Mouse (Mus musculus) retina, postnatal 7 days (tissue): ENCODE measurements around the gene Wdr95.

Experiments
- DNase-seq: peaks from one replicate; pipeline ENCODE4 v3.0.0-alpha.2; 2012; ENCODE audit warnings: low read depth, low spot score

The Wdr95 gene

DNA sequence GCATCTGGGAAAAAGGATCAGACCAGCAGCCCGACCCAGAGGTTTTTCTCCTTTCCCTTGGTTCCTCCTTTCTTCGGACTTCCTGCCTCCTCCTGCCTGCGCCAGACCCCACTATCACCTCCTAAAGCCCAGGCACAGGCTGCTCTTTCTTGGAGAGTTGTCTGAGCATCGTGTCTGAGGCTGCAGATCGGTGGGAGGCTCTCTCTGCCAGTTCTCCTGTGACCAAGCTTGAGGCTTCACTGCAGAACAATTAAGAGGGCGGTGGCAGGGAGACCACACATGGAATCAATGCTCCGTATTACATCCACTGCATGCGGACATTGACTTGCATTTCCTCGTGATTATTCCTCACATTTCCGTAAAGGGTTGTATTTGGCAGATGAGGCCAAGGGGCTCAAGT, 49.0 kb downstream of the Wdr95 start:
- DNase-seq, result no peak

DNA sequence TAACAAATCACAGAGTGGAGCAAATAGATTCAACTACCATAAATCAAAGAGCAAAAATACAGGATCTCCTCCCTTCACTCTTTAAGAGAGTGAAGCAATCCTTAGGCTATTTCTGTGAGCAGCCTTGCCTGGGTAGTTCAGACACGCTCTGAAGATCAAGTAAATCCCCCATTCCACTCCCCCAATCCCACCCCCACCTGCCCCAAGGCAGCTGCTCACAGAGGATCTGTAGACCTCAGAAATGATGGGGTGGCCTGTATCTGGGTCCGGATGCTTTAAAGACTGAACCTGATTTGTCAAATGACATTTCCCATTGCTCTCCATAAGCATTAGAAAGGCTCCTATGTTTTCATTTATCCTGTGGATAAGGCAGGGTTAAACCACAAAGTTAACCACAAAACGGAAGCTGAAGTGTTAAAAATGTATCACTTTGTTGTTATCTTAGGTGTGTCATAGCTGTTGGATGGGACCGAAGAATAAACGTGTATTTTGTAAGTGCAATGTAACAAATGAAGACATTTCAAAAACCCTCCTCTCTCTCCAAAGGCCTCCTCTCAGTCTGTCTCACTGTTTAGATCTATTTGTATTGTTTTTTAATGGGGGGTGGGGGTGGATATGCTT, 54.3 kb downstream of the Wdr95 start:
- no peak for DNase-seq

DNA sequence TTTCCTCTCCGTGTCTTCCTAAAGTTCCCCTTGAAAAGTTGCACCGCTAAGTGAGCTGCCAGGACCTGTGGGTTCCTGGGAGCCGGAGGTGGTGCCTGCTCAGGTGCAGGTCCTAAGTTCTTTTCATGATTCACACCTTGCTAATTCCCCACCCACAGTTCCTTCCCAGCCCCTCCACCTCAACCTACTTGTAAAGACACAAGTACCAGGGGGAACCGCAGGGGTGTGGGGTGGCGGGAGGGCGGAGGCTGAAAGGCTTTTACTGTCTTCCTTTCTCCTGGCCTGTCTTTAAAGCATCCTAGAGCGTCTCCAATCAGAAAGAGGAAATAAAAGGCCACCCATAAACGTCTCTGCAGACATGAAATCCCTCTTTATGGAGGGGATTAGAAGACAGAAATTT, 55.0 kb downstream of the Wdr95 start:
- no peak for DNase-seq

DNA sequence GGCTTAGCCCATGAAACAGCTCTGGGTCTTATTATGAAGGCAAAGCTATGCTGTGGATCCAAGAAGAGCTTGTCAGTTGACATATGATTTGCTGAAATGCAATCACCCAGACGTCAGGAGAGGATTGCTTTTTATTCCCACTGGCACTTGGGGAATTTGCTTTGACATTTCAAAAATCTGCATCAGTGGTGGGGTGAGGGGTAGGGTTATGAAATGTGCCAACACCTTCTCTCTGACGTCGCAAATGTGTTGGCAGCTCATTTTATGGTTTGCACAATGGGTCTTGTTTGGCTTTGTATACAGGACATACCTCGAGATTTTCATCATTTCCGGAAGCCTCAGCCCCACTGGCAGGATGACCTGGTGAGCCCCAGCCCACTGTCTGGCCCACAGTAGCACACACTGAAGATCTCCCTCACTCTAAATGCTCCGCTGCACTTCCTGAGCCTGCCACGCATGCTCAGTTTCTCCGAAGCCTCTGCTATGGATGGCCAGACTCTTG, 55.7 kb downstream of the Wdr95 start:
- DNase-seq, result no peak

DNA sequence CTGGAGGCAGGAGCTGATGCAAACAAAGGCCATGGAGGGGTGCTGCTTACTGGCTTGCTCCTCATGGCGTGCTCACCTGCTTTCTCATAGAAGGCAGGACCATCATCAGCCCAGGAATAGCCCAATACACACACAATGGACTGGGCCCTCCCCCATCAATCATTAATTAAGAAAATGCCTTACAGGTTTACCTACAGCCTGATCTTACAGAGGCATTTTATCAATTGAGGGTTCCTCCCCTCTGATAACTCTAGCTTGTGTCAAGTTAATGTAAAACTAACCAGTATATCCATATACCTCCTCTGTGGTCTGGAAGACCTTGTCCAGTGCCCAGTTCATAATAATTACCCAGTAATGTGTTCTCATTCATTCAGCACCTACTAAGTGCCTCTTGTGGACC, 56.8 kb downstream of the Wdr95 start:
- no peak for DNase-seq

DNA sequence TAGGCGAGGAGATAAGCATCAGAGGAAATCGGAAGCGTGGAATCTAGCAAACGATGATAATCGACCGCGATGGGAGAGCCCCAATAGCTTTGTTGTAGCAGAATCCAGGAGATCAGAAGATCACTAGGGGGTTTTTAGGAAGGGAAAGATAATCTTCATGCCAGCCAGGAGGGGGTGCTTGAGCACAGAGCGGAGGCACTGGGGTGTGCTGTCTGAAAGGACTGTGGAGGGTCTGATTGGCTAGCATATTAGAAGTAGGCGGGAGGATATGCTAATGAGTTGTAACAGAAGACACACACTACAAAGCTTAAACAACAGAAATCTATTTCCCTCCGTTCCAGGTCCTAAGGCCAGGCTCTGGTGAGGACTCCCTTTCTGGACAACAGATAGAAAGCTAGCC, 57.4 kb downstream of the Wdr95 start:
- no peak for DNase-seq

DNA sequence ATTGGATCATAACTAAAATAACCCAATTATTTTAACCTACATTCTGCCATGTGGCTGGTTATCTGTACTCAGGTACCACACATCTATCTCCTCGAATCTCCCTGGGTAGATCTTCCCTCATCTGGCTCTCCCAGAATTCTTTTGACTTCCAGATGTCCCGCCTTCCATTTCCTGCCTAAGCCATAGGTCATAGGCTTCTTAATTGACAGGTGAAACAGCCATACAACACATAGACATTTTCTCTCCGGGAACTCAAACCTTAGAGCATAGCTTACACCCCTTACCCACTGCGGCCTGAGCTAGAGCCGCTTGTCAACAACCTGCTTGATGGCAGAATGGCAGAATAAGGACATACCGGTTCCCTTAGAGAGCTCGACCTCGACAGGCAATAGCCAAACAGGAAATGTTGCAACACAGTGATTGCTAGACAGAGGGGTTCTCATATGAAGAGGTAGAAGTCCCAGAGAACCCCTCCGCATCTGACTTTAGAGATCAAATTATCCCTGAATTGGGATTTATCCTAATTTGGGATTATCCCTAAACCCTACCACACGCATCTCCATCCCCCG, 58.9 kb downstream of the Wdr95 start:
- DNase-seq, result no peak

DNA sequence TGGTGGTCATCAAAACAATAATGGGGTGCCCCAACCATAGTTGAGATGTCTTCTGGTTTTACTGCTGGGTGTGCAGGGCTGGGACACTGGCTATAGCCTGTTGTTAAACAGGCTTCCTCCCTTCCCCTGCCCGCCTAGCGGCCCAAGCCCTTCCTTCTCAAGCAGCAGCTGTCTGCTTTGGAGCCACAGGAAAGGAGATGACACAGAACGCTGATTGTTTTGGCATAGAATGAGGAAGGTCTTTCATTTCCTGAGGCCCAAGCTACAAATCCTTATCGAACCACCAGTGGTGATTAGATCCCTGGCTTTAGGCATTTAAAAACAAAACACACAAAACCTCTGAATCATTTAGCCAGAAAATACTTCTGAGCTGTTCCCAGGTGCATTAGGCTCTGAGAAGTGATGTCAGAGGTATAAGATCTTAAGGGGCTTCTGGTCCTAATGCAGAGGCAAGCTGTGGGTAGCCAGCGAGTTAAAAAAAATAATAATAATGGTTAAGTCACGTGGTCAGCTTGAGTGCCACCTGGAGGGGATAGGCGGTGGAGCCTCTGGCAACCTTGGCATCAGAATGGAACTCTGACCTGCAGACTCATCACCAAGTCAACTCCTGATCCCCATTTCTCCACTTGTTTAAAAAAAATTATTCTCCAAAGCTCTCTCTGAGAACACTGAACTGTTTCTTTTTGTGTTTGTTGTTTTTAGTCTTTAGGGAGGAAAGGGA, 60.5 kb downstream of the Wdr95 start:
- no peak for DNase-seq

DNA sequence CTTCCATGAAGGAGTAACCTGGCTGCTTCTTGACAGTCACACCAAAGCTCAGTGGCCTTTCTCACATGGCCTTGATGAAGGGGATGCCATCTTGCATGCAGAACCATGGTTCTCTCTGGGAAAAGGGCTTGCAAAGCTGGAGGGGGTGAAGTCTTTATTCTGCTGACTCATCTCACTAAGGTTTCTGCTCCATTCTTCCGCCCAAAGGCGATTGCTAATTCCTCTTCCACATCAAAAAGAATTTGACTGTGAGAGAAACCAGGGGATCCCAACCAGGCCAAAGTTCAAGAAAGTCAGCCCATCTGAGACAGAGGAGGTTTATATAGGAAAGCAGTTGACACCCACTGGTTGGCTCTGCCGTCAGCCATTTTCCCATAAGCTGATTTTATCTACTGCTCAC, 61.5 kb downstream of the Wdr95 start:
- DNase-seq, result no peak

DNA sequence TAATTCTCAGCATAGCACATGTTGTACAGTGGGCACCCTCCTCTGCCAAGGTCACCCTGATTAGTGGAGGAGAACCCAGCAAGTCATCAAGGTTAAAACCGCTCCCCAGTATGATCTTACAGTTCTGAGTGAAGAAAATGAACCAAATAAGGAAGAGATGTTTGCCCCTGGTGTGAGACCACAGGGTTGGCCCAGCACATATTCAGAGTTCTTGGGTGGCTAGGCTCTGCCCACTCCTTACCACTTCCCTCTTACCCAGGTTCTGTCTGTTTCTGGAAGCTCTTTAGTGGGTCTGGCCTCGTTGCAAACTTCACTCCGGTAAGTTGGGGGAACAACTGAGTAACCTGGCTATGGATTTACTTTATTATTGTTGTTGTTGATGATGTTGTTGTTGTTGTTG, 65.7 kb downstream of the Wdr95 start:
- DNase-seq, result no peak

DNA sequence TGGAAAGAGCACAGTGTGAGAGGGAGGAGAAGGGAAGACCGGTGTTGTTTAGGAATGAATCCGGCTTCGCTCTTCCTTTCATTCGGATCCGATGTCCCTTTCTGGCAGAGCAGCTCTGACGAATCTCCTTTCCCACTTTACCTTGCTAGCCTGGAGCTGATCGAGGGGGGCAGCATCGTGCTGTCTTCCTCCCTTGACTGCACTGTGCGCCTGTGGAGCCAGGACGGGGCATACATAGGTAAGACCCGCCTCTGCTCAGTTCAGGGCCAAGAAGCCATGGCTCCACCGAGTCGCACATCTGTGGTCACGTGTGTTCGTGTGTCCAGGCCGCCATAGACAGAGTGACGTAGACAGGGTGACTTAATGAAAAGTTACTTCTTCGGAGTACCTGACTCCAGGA, 68.9 kb downstream of the Wdr95 start:
- no peak for DNase-seq

DNA sequence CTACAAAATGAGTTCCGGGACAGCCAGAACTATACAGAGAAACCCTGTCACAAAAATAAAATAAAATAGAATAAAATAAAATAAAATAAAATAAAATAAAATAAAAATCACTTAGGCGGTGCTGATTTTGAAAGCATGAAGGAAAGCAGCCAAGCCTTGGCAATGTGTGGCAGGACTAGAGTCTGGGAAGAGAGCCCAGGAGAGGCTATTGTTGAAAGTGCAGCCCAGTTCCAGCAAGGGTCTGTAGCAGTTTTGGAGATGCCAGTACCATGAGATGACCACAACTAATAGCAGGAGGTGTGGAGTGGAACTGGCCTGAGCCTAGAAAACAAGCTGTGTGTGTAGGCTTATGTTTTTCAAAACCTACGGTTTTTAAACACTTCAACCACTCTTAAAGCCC, 73.5 kb downstream of the Wdr95 start:
- no peak for DNase-seq

DNA sequence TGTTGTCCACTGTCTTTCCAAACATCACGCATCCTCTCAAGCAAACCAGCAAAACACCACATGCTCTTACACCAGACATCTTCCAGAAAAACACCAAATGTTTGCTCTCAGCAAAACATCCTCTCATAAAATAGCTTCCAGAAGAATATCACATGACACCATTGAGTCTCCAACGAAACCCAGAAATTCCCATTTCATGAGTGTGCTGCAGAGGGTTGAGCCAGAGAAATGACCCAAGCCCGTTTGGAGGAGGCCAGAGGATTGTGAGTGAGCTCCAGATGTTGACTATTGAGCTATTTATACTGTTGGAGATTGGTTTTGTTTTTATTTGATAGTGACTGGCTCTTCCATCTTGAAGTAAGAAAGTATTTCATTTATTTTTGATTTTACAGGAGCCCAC, 74.8 kb downstream of the Wdr95 start:
- no peak for DNase-seq

DNA sequence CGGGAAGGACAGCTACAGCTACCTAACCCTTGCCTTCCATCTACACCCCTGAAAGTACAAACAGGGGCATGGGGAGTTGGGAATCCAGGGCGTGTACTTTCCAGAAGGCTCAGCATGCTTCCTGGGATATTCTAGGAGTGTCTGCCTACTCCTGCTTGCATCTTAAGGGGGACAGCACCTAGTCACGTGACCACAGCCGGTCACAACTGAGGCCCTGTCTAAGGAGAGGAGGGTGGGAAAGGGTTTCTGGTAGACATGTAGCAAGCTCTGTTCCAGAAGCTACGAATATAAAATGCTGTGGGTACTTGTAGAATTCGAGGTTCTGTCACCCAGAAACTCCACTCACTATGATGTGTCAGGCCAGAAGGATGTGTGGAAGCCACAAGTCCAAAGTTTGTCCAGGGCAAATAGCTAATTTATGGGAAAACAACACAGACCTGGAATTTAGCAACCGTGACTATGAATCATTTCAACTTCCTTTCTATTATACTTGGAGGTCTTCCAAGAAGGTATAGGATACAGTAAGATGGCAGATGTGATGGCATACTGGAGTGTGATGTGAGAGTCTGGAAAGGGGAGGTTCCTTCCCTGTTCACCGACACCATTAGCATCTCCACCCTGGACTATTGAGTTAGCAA, 78.7 kb downstream of the Wdr95 start:
- no peak for DNase-seq

DNA sequence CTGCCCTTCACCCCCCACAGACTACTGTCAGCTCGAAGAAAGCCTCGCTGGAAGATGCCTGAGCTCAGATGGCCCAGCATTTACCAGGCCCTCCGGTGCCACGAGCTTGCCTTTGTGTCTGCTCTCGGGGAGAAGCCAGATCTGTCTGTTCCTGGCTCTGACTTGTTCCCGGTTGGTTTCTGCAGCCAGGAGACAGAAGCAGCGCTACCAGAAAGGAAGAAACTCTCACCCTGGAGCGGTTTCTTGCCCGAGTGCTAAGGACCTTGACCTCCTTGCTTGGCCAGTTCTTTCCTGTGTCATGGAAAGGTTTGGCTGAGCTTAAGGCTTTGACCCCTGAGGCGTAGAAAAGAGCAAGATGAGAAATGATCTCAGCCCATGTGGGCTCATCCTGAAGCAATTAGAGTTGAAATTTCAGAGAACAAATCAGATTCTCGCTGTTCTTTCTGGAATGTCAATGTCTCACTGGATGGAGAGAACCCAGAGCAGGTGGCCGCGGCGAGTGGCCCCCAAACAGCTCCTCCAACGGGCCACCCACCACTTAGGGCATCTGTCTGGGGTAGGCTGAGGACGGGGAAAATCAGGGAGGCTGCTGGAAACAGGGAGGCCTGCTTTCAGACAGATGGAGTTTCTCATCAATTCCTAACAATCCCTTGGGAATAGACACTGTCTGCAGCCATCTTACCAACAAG, 83.1 kb downstream of the Wdr95 start:
- no peak for DNase-seq

DNA sequence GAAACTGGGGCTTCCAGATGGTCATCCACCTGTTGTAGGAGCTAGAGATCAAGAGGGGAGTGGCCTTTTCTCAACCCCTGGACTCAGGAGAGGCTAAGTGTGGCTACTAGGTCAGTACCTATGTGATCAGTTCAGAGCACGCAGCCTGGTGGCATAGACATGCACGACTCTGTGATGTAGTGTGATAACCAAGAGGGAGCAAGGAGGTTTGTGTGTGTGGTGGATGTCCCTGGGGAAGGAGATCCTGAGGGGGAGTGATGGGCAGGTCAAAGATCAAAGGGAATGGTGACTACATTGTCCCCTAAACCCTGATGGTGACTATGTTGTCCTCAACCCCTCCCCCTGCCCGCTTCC, 83.7 kb downstream of the Wdr95 start:
- DNase-seq, result no peak

DNA sequence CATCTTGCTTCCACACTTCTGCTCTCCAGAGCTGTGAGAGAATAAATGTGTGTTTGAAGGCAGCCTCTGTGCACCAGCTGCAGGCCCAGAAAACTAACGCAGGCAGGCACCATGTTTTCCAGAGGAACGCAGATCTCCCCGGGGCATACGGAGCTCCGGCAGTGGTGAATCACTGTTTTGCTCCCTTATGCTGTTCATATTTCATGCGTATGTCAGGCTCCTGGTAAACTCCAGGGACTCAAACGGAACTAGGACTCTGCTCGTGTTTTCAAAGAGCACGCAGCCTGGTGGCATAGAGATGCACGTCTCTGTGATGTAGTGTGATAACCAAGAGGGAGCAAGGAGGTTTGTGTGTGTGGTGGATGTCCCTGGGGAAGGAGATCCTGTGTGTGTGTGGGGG, 84.3 kb downstream of the Wdr95 start:
- no peak for DNase-seq

DNA sequence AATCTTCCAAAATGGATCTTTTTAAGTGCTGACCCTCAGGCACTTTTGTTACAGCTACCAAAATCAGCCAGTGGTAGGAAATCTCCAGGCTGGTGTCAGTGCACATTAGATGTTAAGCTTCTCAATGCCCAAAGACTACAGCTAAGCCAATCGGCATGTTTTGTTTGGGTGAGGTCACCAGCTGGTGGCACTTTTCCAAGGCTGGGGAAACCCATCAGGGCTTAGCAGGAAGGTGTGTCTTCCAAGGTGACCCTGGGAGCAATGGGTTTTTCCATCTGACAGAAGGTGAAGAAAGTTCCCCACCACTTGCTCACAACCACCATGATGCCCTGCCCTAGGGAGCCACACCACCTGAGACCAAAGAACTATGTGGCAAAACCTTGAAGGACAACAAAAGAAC, 87.7 kb downstream of the Wdr95 start:
- DNase-seq, result no peak

DNA sequence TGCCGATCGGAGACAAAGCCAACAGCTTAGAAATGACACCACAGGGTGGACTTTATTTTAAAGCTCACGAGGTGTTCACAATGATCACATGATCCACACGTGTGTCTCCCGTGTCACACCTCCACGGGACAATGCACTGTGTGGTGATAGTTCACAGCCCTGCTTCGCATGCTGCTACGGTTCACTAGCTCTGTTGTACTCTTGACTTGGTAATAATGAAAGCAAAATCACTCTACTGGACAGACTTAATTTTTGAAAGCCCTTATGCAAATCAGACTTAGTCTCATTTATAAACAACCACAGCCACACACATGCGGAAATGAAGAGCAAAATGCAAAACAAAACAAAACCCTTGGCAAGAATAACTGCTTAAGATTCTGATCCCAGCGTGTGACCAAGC, 88.3 kb downstream of the Wdr95 start:
- DNase-seq, result no peak

DNA sequence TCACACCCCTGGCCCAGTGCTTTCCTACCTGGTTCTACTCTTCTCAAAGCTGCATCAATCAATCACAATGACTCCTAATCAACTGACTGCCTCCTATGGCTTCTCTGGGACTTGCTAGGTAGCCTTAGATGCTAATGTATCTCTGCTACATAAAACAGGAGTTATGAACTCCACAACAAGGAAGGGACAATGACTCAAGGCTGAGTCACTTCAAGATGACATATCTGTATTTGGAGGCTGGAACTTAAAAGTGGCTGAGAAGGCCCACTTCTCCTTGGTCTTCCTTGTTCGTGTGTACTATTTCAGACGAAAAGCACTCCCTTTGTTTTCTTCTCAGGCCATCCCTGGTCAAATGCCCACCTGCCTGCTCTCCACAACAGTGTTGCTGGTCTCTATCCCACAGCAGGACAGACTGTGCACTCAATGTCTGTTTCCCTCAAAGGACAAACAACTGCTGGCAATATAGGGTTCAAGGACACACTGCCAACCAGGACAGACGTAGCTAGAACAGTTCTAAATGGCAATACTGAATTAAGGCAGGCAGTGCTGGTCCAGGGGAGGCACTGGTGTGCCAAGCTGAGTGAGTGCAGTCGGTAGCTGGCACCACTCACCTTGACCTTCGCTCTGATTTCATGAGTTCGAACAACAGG, 89.4 kb downstream of the Wdr95 start:
- no peak for DNase-seq

DNA sequence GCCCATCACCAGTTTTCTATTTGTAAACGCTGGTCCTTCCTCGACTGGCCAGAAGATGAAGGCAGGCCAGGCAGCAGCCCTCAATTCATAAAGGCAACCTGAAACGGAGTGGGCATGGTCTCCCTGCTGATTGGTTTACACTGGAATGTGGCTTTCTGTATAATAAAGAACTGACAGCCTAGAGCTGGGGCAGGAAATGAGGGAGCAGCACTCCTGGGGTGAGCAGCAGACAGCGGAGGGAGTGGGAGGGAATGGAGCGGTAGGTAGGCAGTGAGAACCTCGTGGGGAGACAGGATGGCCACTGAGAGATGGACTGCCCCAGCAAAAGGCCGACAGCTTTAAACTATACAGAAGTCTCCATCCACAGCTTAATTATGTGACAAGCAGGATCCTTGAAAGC, 93.7 kb downstream of the Wdr95 start:
- DNase-seq, result no peak

DNA sequence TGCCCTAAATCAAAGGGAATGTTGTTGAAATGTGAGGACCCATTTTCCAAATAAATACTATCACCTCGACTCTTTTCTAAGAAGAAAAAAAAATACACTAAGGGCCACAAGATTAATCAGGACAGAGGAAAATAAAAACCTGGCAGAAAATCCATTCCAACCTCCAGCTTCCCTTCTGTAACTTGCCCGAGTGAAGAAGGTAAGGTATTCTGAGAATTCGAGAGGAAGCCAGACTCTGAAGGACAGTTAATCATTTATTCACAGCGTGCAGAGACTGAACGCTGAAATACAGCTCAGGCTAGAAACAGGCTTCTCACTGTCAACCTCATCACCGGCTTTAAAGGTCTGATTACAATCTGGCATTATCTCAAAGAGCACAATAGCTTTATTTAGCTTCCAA, 94.2 kb downstream of the Wdr95 start:
- no peak for DNase-seq
